Mouse (Mus musculus): ENCODE data around the gene Anxa6.

- TF ChIP-seq CTCF (IDR thresholded peaks at IDR 0.05; ENCODE audit: extremely low read depth, insufficient read length, insufficient replicate concordance, low read depth, low read length) (no peak), POLR2A (IDR thresholded peaks at IDR 0.05; ENCODE audit: low read depth, low read length) (no peak)
Observed at GRCm38 (mm10) chr11:55015831-55016241, 17.4 kb downstream of the Anxa6 start.

Data from small intestine, adult 2 months (tissue).